Mouse (Mus musculus): ENCODE data around the gene Slc2a6. TPM values are rescaled to one million over a fixed set of nuclear protein-coding genes. Genes with fewer than 3 reads are reported as not detected.

Gene Slc2a6
- total RNA-seq (2021): 10 to 100 TPM; 30.5 to 31.1 TPM

- intact Hi-C loops (cut with DNase I): loop anchor here (5.0 to 10.0 kb wide), 2 partner anchors 116 to 393 kb away; partner anchors contain the start of genes Med22 and Rpl7a
- peak; percentile 94 to 96 for DNase-seq (ENCODE audit: low spot score in 2 of 2)
Observed at GRCm38 (mm10) chr2:27027618-27028436, at the start of gene Slc2a6. Gene Slc2a6 (minus strand): TSS chr2:27027998.

- intact Hi-C loops (cut with DNase I): loop anchor here (5.0 to 10.0 kb wide), 2 partner anchors 47 to 159 kb away; no protein-coding TSS in a partner anchor
- peak in 1 of 2 experiments; percentile 29 for DNase-seq (ENCODE audit: low spot score in 2 of 2)
Observed at GRCm38 (mm10) chr2:27075485-27075884, 47.7 kb upstream of the Slc2a6 start.

GRCm38 (mm10) chr2:27074804-27075203, 47.0 kb upstream of the Slc2a6 start:
- intact Hi-C loops (cut with DNase I): loop anchor here (5.0 to 10.0 kb wide), 2 partner anchors 47 to 160 kb away; no protein-coding TSS in a partner anchor
- DNase-seq (ENCODE audit: low spot score in 2 of 2): no peak

- DNase-seq (ENCODE audit: low spot score in 2 of 2): no peak
- intact Hi-C loops (cut with DNase I): loop anchor here (10.0 kb wide), 1 partner anchor 161 kb away; no protein-coding TSS in a partner anchor
Observed at GRCm38 (mm10) chr2:27073407-27073806, 45.6 kb upstream of the Slc2a6 start.

GRCm38 (mm10) chr2:27071978-27072377, 44.2 kb upstream of the Slc2a6 start, which contains the start of gene Mymk:
Gene Mymk (minus strand): TSS chr2:27072179.
- intact Hi-C loops (cut with DNase I): loop anchor here (10.0 kb wide), 1 partner anchor 163 kb away; no protein-coding TSS in a partner anchor
- DNase-seq (ENCODE audit: low spot score in 2 of 2): no peak

- intact Hi-C loops (cut with DNase I): loop anchor here (10.0 kb wide), 1 partner anchor 164 kb away; no protein-coding TSS in a partner anchor
- peak; percentile 91 to 95 for DNase-seq (ENCODE audit: low spot score in 2 of 2)
Observed at GRCm38 (mm10) chr2:27071137-27071536, 43.3 kb upstream of the Slc2a6 start.

GRCm38 (mm10) chr2:27070247-27070813, 42.5 kb upstream of the Slc2a6 start:
- peak in 1 of 2 experiments; percentile 68 for DNase-seq (ENCODE audit: low spot score in 2 of 2)
- intact Hi-C loops (cut with DNase I): loop anchor here (10.0 kb wide), 1 partner anchor 164 kb away; no protein-coding TSS in a partner anchor

- DNase-seq (ENCODE audit: low spot score in 2 of 2): no peak
- intact Hi-C loops (cut with DNase I): loop anchor here (10.0 kb wide), 1 partner anchor 165 kb away; no protein-coding TSS in a partner anchor
Observed at GRCm38 (mm10) chr2:27069646-27070045, 41.8 kb upstream of the Slc2a6 start.

GRCm38 (mm10) chr2:27067996-27068395, 40.2 kb upstream of the Slc2a6 start:
- intact Hi-C loops (cut with DNase I): no loop called here

GRCm38 (mm10) chr2:27067124-27067523, 39.3 kb upstream of the Slc2a6 start:
- DNase-seq (ENCODE audit: low spot score in 2 of 2): no peak
- intact Hi-C loops (cut with DNase I): no loop called here

More at GRCm38 (mm10) chr2:27067996-27068395, 40.2 kb upstream of the Slc2a6 start:
- DNase-seq (ENCODE audit: low spot score in 2 of 2): no peak

- intact Hi-C loops (cut with DNase I): no loop called here
- no peak for DNase-seq (ENCODE audit: low spot score in 2 of 2)
Observed at GRCm38 (mm10) chr2:27059187-27059586, 31.4 kb upstream of the Slc2a6 start.

GRCm38 (mm10) chr2:27058751-27059150, 31.0 kb upstream of the Slc2a6 start:
- intact Hi-C loops (cut with DNase I): no loop called here
- DNase-seq (ENCODE audit: low spot score in 2 of 2): no peak

GRCm38 (mm10) chr2:27058251-27058650, 30.5 kb upstream of the Slc2a6 start:
- no peak for DNase-seq (ENCODE audit: low spot score in 2 of 2)
- intact Hi-C loops (cut with DNase I): no loop called here

GRCm38 (mm10) chr2:27049408-27049807, 21.6 kb upstream of the Slc2a6 start:
- intact Hi-C loops (cut with DNase I): no loop called here
- no peak for DNase-seq (ENCODE audit: low spot score in 2 of 2)

GRCm38 (mm10) chr2:27045979-27046770, 18.4 kb upstream of the Slc2a6 start:
- DNase-seq (ENCODE audit: low spot score in 2 of 2): no peak
- intact Hi-C loops (cut with DNase I): no loop called here

GRCm38 (mm10) chr2:27044641-27045040, 16.8 kb upstream of the Slc2a6 start:
- no peak for DNase-seq (ENCODE audit: low spot score in 2 of 2)
- intact Hi-C loops (cut with DNase I): no loop called here

- intact Hi-C loops (cut with DNase I): no loop called here
Observed at GRCm38 (mm10) chr2:27044166-27044565, 16.4 kb upstream of the Slc2a6 start.

GRCm38 (mm10) chr2:27043461-27043860, 15.7 kb upstream of the Slc2a6 start:
- peak; percentile 90 to 93 for DNase-seq (ENCODE audit: low spot score in 2 of 2)
- intact Hi-C loops (cut with DNase I): loop anchor here (1.0 to 2.0 kb wide), 2 partner anchors 83 to 194 kb away; no protein-coding TSS in a partner anchor

More at GRCm38 (mm10) chr2:27044166-27044565, 16.4 kb upstream of the Slc2a6 start:
- no peak for DNase-seq (ENCODE audit: low spot score in 2 of 2)

GRCm38 (mm10) chr2:27042131-27042844, 14.5 kb upstream of the Slc2a6 start:
- no peak for DNase-seq (ENCODE audit: low spot score in 2 of 2)
- intact Hi-C loops (cut with DNase I): loop anchor here (2.0 kb wide), 1 partner anchor 85 kb away; no protein-coding TSS in a partner anchor

Measured in left cerebral cortex, postnatal 25 days (tissue).